Mouse (Mus musculus): ENCODE measurements at regions not wholly inside any gene's neighbourhood (a gene's known extent, or its start where the extent isn't known, plus 50 kb on each side); places are given as distances from the start of the nearest gene placed in this dataset.

- DNase-seq (ENCODE audit: low spot score in 2 of 2), result no peak
Observed at GRCm38 (mm10) chr2:131739022-131739421, 120.5 kb downstream of the Erv3 start.

- DNase-seq (ENCODE audit: low spot score in 2 of 2), result no peak
Observed at GRCm38 (mm10) chr2:131734740-131735378, 124.7 kb downstream of the Erv3 start.

DNA sequence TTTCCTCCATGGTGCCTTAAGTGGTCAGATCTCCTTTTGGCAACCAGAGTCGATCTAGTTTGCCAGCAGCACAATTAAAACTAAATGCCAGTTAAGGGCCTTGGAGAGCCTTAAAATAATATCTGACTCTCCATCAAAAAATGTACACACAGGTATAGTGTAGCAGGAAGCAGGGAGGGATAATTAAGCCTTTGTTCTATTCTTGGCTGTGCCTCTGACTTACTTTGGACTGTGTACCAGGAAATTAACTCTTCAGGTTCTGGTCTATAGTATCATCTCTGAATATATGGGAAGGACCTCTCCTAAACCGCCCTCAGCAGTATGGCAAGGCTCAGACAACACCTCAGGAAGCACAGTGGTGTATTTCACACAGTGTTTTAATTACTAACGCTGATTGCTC is 133.0 kb downstream of the Erv3 start:
- no peak for DNase-seq (ENCODE audit: low spot score in 2 of 2)

- DNase-seq (ENCODE audit: low spot score in 2 of 2), result no peak
Observed at GRCm38 (mm10) chr2:131721631-131722545, 137.7 kb downstream of the Erv3 start.

GRCm38 (mm10) chr2:131717561-131717960 is 142.0 kb downstream of the Erv3 start:
- no peak for DNase-seq (ENCODE audit: low spot score in 2 of 2)

DNA sequence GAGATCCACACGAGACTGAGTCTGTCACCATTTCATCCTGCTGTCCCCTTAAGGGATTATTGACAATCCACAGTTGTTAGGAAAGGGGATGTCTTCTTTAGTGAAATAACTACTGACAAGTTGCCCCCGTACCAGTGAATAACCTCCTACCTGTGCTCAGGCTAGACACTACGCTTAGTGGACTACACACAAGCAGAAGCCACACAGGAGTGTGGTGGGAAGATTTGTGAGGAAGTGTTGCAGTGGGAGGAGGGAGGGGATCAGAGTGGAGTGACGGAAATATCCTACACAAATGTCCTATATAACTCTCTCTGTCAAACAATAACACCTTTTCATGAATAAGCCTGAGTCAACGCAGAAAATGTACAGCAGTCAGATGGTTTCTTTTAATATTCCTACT is 142.7 kb downstream of the Erv3 start:
- no peak for DNase-seq (ENCODE audit: low spot score in 2 of 2)

- no peak for DNase-seq (ENCODE audit: low spot score in 2 of 2)
Observed at GRCm38 (mm10) chr2:131715381-131715780, 144.2 kb downstream of the Erv3 start.

DNA sequence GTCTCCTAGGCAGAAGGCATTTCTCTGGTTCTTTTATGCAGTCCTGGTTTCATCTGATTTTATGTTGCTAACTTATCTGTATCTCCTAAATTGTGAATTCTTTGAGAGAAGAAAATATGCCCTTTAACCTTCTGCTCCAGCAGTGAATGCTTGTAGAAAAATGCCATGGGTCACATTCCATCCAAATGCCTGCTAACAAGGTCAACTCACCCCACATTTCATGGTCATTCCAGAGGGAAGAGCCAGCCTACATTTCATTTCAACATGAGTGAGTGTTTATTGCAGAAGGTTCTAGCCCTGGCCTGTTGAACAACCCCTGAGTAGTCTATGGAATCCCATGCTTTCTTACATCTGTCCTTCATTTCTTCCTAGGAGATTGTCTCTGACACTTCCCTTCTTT is 147.7 kb downstream of the Erv3 start:
- no peak for DNase-seq (ENCODE audit: low spot score in 2 of 2)

GRCm38 (mm10) chr2:131706565-131706964 is 144.5 kb upstream of the Adra1d start:
- DNase-seq (ENCODE audit: low spot score in 2 of 2), result no peak

DNA sequence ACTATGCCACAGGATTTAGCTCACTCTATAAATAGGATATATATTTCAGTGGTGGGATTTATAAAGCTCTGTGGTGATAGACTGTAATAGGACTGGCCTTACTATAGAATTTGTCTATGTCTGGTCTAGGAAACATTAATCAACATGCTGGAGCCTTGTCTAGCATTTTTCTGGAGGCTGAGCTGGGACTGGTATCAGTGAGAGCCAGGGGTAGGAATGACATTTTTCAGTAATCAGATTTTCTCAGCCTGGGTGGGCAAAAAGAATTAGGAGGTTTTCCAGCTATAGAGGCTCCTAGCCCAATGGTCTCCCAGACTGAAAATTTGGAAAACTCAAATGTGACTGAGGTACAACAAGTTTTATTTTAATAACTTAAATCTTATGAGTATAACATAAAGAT is 142.3 kb upstream of the Adra1d start:
- DNase-seq (ENCODE audit: low spot score in 2 of 2), result no peak

- no peak for DNase-seq (ENCODE audit: low spot score in 2 of 2)
Observed at GRCm38 (mm10) chr2:131702146-131702545, 140.1 kb upstream of the Adra1d start.

DNA sequence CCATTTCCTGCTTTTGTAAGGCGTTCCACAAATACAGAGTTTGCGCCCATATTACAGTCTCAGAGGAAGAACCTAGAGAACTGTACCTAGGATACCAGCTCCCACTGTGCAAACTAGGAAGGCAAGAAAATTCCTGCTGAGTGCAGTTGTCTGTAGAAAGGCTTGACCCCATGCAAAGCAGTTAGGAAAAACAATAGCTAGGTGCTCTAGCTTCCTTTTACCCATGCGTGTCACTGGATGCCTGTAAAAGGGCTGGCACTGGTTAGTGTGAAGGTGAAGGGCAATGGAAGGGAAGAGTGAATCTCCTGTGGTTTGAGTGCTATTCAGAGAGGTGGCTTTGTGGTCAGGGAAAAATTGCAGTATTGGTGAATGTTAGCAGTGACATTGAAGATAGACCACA is 137.7 kb upstream of the Adra1d start:
- no peak for DNase-seq (ENCODE audit: low spot score in 2 of 2)

GRCm38 (mm10) chr2:131698008-131698965 is 136.2 kb upstream of the Adra1d start:
- DNase-seq (ENCODE audit: low spot score in 2 of 2), result no peak

DNA sequence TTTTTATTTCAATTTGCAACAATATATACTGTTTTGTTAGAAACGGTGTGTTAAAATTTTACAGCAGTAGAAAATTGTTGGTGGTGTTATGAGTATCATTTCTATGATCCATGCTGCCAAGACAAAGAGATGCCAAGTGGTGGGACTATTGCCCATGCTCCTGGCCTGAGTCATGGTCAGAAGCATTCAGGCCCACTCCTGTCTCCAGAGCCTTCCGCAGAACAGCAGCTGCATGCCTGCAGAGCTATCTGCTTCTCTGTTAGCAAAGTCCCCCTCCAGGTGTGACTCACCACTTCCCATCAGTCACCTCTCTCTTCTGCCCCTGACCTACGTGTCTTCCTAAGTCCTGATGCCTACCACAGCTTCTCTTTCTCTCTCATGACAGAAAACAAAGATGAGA is 134.2 kb upstream of the Adra1d start:
- no peak for DNase-seq (ENCODE audit: low spot score in 2 of 2)

GRCm38 (mm10) chr2:131689996-131690395 is 127.9 kb upstream of the Adra1d start:
- no peak for DNase-seq (ENCODE audit: low spot score in 2 of 2)

- no peak for DNase-seq (ENCODE audit: low spot score in 2 of 2)
Observed at GRCm38 (mm10) chr2:131688282-131688681, 126.2 kb upstream of the Adra1d start.

DNA sequence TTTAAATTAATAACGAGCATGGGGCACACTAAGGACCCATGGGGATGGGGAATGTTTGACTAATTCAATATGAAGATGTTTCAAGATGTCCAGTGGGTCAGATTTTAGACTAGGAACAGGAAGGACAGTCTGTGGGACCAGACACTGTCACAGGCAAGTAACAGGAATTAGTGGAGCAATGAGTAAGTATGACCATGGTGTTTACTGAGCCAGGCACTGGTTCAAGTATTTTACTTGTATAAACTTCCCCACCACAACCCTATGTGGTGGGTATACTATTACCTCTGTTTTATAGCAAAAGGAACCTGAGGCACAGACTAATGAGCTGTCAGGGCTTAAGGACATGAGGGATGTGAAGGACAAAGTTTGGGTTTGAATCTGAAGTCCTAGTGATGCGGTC is 125.4 kb upstream of the Adra1d start:
- no peak for DNase-seq (ENCODE audit: low spot score in 2 of 2)

DNA sequence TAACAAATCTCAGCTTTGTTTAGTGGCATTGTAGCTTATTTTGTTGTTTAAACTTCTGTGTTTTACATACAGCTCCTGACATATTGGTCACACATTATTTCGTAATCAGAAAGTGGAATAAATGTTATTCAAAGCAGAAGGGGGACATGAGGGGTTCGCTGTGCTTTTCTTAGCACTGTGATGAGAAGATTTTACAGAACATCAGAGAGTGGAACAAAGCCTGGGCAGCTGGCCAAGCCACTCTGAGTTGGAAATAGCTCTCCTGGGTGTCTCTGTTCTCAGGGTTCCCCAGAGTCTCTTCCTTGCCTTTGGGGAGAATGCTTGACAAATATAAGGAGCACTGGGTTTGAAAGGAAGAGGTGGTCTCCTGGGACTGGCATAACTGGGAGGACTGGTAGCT is 124.7 kb upstream of the Adra1d start:
- DNase-seq (ENCODE audit: low spot score in 2 of 2), result peak; percentile 29 to 41

- DNase-seq (ENCODE audit: low spot score in 2 of 2), result no peak
Observed at GRCm38 (mm10) chr2:131685326-131685725, 123.2 kb upstream of the Adra1d start.

GRCm38 (mm10) chr2:131683734-131684133 is 121.7 kb upstream of the Adra1d start:
- no peak for DNase-seq (ENCODE audit: low spot score in 2 of 2)

DNA sequence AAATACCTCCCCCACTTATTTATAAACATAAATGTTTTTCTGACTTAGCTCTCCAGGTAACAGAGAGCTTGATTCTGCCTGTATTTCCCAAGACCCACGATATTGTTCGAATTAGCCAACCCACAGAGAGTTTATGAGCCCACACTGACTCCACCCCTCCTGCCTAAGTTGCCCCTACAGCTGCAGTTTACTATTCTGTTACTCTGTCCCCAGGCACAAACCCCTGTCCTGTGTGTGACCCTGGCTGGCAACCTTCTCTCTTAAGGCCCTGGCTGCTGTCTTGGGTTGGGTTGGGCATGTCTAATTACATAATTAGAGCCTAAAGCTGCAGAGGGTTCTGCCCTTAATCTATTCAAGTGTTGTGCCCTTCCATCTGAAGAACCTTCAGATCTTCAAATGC is 116.4 kb upstream of the Adra1d start:
- DNase-seq (ENCODE audit: low spot score in 2 of 2), result no peak

GRCm38 (mm10) chr2:131676736-131677135 is 114.7 kb upstream of the Adra1d start:
- no peak for DNase-seq (ENCODE audit: low spot score in 2 of 2)
